Mouse (Mus musculus): ENCODE results near the gene Shpk.

The Shpk gene

DNA sequence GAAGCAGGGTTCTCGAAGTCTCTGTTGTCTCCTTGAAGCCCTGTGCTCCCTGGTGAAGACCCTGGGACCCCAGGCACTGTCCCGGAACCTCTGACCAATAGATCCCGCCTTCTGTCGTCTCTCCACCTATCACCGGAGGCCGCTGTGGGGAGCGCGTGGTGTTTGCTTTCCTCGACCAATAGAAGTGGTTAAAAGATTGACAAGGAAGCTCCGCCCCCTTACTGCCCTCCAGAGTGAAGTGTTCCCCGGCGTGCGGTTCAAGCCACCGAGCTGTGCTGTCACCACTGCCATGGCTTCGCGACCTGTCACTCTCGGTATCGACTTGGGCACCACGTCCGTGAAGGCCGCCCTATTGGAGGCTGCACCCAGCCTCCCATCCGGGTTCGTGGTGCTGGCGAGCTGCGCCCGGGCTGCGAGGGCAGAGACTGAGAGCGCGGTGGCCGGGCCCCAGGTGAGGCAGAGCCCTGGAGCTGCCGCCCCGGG lies at the start of gene Shpk:
TSS of gene Shpk (plus strand) at position 231 of the 483 bp plus-strand sequence.
- peak; percentile 98 to 99 for DNase-seq (ENCODE audit: low spot score in 2 of 2)

DNA sequence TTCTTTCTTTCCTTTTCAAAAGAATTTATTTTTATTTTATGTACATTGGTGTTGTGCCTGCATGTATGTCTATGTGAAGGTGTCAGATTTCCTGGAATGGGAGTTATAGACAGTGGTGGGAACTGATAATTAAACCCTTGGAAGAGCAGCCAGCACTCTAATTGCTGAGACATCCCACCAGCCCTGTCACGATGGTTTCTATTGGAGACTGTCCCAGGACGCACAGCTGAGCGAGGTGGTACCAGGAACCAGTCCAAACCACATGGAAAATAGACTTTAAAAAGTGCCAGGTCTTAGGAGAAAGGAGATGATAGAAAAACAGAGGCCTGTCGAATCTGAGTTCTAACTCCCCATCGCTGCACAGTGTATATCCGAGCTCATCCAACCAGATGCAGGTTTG lies 44.2 kb upstream of the Shpk start:
- DNase-seq (ENCODE audit: low spot score in 2 of 2) = no peak

DNA sequence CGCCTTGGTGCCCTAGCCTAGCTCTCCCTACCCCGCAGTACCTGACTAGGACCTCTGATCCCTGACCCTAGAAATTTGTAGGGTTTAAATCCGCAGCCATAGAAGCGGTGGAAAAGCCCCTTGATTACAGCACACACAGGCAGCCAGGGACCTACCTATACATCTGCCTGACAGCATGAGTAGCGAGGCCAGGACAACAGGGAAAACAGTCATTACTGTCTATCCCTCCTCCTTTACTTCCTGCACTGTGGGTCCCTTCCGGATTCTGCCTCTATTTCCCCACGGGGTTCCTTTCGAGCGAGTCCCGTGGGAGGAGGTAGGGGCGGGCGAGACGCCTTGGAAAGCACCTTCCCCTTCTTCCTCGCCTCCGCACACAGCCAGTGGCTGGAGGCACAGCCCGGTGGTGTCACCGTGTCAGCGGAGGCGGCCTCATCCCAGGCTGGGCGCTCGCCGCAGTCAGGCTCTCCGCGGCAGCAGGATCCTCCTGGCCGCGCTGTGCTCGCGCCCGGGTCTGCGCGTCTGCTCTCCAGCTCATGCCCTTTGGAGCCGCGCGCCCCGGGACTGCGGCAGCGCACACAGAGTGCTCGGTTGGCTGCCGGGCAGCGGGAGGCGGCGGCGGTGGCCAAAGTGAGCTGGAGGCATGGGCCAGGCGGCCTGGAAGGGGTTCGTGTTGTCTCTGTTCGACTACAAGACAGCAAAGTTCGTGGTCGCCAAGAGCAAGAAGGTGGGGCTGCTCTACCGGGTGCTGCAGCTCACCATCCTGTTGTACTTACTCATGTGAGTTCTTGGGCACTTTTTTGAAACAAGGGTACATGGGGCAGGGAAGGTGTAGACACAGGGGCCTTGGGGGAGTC lies 39.1 kb upstream of the Shpk start, which contains the start of gene P2rx5:
TSS of gene P2rx5 (plus strand) at position 465 of the 854 bp plus-strand sequence.
- DNase-seq (ENCODE audit: low spot score in 2 of 2) = peak in 1 of 2 experiments; percentile 13

DNA sequence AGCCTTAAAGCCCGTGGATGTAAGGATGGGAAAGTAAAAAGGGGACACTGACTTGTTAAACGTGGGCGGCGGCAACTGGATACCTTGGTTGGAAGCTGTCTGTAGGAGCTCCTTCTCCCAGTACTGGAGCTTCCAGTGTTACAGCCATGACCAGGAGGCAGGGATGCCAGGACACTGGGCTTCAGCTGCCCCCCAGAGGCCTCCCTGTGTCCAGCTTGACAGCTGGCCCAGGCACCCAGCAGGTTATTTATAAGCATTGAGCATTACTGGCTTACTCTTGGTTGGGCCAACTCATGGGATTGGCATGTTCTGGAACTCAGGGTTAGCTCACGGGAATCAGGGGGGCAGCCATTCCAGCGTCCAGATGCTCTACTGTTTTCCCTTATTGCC lies 38.5 kb upstream of the Shpk start:
- no peak for DNase-seq (ENCODE audit: low spot score in 2 of 2)

DNA sequence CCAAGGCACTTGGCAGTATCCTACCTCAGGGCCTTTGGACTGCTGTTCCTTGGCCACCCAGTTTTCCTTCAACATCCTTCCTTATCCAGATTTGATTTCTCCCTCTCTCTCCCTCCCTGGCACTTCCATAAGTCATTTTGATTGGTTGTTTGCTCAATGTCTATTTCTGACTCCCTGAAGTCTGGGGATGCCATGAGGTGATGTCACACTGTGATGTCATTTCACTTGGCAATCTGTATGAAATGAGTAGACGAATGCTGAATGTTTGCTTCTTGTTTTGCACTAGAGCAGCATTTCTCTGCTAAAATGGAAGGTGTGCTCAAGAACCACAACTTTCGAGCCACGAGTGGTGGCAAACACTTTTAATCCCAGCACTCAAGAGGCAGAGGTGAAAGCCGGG lies 37.6 kb upstream of the Shpk start:
- no peak for DNase-seq (ENCODE audit: low spot score in 2 of 2)

DNA sequence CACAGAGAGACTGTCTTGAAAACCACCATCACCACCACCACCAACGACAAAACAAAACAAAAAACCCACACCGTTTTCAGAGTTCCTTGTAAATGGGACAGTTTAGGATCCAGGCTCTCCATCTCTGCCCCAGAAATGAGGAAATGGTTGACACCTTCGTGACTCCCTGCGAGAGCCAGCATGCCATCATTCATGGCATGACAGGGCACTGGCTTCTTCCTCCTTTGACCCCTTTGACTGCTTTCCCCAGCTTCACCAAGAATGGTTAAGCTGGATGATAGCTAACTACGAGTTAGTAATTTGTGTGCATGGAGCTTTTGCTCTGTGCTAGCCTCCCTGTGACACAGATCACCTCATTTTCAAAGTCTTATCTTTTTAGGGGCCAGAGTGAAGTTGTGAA lies 37.0 kb upstream of the Shpk start:
- DNase-seq (ENCODE audit: low spot score in 2 of 2) = no peak

DNA sequence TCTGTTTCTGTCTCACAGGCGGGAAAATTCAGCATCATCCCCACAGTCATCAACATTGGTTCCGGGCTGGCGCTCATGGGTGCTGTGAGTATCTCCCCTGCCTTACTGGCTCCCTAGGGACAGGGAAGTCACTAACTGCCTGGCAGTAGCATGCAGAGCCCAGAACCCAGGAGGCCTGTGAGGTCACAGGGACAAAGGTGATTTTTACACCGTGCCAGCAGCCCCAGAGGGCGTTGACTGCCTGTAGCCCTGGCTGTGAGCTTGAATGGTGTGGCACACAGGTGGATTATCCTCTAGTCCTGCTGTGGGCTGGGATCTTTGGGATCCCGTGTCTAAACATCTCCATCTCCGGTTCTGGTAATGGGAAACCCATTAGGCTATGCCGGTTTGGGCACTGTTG lies 31.2 kb upstream of the Shpk start:
- DNase-seq (ENCODE audit: low spot score in 2 of 2) = no peak

DNA sequence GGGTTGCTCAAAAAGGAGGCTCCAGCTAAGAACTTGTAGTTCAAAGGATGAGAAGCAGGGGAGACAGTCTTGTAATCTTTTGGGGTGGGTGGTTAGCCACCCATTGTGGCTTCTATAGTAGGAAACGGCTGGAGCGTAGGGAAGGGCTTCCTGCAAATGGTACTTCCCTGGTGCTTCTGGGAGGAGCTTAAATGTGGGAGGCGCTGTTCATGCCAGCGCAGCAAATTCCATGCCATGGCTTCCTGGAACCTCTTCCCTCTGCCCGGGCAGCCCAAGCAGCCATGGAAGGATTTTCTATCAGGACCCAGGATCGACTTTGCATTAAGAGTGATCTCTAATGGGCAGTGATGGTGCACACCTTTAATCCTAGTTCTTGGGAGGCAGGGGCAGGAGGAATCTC lies 30.7 kb upstream of the Shpk start:
- DNase-seq (ENCODE audit: low spot score in 2 of 2) = no peak

DNA sequence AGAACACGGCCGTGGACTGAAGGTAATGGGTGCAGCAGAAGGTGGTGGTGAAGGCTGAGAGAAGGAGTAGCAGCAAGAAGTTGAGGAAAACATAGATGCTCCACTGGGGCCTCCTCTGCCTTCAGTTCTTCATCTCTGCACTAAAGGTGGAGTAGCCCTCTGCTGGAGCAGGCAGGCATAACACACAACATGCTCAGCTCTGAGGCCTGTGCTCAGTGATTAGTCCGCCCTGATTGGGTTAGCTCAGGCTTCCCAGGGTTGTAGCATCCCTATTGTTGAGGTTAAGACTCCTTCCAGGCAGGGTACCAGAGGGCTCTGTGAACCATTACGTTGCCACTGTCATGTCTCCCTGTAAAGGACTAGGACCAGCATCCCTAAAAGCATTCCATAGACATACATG lies 30.0 kb upstream of the Shpk start:
- DNase-seq (ENCODE audit: low spot score in 2 of 2) = peak; percentile 66 to 70

DNA sequence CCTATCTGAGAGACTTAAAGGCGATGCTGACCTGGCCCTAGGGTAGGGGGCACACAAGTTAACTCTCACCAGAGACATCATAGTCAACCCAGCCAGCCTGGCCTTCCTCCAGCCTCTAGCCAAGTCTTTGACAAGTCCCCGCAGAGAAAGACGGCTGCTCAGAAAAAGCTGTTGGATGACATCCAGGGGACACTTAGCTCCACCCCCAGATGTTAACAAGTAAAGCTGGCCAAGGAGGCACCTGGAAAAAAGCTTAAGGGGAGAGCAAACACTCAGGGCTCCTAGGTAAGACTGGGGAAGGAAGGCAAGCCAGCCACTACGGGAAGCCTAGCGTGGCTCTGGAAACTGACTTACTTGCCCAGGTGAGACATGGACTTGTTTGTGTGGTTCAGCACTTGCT lies 27.1 kb upstream of the Shpk start:
- DNase-seq (ENCODE audit: low spot score in 2 of 2) = no peak

DNA sequence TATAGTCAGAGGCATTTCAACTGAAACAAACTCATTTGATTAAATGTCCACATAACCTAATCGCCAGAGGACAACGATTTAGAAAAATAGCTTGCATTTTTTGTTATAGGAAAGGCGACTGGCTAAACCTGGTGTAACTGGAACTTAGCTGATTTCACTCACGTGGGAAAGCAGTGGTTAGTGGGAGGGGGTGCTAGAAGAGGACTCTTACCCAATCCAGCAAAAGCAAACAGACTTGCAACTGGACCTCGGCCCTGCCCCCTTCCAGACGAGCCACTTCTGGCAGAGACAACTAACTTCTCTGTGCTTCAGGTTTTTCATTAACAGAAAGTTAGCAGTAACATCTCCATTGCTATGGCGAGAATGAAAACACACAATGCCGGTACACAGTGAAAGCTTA lies 23.6 kb upstream of the Shpk start:
- DNase-seq (ENCODE audit: low spot score in 2 of 2) = no peak

DNA sequence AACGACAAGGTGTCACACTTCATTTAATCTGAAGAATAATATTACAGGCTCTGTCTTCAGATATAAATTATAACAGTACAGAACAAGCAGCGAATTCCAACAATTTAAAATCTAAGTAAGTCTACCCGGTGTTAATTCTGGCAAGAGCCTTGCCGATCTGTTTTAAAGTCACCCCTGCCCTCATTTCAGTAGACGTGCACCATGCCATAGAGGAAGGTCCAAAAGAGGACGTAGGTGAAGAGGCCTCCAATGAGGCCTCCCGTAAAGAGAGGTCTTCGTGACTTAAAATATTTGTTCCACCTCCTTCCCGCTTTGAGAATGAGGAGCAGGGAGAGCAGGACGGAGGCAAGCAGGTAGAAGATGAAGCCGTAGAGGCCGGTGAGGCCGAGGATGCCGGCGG lies 23.1 kb upstream of the Shpk start:
- no peak for DNase-seq (ENCODE audit: low spot score in 2 of 2)

DNA sequence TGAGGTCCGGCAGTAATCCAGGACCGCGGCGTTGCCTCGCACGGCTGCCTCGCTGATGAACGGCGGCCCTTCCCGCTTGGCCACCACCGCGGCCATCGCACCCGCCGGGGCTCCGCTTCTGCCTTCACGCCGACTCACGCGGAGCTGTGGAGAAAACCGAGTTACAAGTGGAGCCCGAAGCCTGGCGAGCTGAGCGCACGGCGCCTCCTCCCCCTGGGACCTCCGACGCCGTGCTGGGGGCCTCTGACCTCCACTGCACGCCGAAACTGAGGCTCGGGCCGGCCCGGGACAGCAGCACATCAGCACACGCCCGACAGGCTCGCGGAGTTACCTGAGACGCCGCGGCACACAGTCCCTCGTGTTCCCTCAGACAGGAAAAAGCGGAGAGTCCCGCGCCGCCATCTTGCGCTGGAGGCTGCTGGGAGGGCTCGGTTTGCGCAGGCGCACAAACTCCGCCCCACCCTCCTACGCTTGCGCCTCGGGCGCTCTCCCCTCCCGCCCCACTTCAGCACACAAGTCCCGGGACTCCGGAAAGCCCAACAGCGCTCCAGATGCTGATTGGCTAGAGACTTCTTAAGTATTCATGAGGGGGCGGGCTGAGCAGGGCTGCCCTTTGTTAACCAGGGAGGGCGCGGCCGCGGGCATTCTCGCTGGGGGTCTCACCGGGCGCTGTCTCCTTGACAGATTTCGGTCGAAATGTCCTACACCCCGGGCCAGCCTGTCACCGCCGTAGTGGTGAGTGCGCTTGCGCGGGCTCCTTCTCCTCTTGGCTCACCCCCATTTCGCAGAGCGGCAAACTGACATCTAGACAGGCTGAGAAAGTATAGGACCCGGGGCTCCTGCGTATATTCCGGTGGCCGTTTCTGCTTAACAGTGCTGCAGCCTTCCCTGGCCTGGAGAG lies 22.4 kb upstream of the Shpk start, which contains the start of the genes Emc6 and Tax1bp3:
TSS of gene Emc6 (minus strand) at position 430 of the 901 bp plus-strand sequence.
TSS of gene Tax1bp3 (plus strand) at position 476 of the 901 bp plus-strand sequence.
- DNase-seq (ENCODE audit: low spot score in 2 of 2) = peak; percentile 92

DNA sequence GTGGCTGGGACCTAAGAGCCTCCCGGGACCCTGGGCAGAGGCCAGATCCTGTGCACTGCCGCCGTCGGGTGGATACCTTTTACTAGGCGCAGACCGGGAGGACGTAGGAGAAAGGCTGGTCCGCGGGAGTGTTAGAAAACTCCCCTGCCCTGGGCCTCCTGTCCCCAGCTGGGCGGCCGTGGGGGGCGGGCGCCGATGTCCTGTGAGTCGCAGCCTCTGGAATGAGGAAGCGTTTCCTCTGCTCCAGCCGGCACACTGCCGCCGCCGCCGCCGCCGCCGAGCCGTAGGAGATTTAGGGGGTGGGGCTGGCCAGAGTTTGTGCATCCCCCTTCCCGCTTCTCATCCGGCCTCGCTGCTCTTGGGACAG lies 21.8 kb upstream of the Shpk start:
- DNase-seq (ENCODE audit: low spot score in 2 of 2) = peak in 1 of 2 experiments; percentile 19

DNA sequence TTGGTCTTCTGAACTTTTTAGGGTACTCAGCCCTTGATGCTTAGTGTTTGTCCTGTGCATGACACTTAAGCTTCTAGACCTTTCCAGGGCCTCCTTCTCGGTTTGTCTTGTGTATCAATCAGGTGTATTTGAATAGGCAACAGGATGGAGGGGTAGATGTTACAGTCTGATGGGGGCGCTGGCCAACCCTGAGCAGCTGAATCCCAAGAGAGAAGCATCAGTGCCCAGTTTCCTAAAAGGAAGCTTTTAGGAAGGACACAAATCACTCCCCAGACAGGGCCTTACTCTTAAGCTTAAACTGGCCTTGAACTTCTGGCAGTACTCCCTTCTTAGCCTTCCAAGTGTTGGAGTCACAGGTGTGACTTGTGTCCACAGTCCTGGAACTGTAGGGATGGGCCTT lies 21.4 kb upstream of the Shpk start:
- no peak for DNase-seq (ENCODE audit: low spot score in 2 of 2)

DNA sequence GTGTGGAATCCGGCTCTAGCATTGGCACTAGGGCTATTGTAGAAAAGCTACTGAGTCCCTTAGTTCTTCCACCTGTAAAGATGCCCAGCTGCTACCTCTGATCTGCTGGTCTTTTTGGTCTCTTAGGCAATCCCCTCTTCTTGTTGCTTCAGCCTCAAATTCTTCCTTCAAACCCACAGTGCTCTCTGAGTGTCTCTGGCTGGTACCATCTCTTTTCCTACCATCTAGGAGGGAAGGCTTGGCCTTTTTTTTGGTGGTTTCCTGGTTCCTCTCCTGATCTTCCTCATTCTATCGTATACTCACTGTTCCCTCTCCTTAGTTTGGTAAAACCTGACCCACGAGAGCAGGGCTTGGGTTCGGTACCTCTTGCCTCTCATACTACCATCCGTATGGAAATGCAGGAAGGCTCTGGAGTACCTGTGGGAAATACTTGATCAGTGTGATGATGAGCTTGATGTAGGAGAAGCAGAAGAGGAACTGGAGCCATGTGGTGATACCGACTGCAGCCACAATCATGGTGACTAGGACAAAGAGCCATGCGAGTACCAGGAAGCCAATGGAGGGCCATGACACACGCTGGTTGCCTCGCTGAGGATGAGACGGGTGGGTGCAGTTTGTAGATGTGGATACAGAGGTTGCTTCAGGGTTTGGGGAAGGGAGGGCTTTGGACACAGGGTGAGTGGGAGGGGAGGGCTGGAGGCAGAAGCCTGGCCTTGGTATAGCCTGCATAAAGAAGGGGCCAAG lies 13.2 kb upstream of the Shpk start:
- no peak for DNase-seq (ENCODE audit: low spot score in 2 of 2)

DNA sequence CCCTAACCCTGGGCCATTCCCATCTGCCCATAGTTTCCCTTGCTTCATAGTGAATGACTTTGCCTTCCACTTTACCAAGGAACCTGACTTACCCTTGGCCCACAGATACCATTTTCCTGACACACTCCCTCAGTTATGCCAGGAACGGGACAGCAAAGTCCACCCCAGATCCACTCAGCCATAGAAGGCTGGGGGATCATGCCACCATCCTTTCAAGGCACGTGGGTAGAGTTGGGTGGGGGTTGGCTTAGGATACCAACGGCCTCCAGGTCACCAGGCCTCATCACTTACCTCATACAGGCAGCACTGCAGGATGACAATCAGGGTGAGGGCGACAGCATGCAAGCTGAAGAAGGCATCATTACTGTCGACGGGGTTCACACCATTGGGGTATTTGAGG lies 12.0 kb upstream of the Shpk start:
- DNase-seq (ENCODE audit: low spot score in 2 of 2) = no peak

DNA sequence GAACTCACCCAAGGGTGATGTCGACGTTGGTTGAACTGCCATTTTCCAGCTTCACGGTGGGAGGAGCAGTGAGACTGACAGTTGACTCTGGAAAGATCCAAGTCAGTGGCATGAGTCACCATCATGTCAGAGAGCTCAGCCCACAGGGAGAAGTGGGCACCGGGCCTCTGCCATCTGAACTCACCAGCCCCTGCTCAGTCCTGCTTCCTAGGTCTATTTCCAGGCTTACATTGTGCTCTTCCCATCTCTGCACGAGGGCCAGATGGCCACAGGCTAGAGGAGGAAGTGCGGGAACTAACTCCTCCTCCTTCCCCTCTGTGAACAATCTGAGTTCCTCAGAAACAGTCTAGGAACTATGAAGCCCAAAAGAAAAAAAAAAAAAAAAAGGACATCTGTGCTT lies 6.2 kb upstream of the Shpk start:
- no peak for DNase-seq (ENCODE audit: low spot score in 2 of 2)

DNA sequence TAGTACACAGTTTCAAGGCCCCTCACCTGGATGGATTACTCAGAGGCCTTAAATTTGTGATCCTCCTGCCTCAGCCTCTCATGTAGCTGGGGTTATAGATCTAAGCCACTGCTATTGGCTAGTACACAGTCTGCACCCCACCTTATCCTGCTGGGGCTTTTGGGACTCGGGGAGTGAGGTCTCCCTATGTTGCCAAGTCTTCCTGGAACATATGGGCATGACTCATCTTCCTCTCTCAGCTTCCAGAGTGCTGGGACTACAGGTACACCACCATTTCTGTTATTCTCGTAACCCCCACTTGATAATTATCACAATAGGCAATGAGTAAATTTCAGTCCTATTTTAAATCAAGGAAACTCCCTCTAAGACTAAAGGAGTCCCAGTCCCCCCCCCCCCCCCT lies 4.8 kb upstream of the Shpk start:
- no peak for DNase-seq (ENCODE audit: low spot score in 2 of 2)

DNA sequence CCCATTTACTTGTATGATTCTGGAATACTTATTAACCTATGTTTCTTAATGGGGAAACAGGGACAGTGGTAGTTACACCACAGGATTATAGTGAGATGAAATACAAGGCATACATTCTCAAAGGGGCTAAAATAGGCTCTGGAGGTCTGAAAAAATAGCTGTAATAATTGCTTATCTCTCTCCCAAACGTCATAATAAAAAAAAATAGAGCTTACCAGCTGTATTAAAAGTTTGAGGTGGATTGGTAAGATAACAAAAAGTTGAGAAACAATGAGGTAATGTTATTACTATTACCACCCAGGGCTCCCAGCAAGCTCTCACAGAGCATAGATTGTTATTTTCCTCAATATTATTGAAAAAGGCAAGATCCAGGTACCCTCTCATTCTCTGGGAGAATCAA lies 1.1 kb upstream of the Shpk start:
- DNase-seq (ENCODE audit: low spot score in 2 of 2) = no peak

DNA sequence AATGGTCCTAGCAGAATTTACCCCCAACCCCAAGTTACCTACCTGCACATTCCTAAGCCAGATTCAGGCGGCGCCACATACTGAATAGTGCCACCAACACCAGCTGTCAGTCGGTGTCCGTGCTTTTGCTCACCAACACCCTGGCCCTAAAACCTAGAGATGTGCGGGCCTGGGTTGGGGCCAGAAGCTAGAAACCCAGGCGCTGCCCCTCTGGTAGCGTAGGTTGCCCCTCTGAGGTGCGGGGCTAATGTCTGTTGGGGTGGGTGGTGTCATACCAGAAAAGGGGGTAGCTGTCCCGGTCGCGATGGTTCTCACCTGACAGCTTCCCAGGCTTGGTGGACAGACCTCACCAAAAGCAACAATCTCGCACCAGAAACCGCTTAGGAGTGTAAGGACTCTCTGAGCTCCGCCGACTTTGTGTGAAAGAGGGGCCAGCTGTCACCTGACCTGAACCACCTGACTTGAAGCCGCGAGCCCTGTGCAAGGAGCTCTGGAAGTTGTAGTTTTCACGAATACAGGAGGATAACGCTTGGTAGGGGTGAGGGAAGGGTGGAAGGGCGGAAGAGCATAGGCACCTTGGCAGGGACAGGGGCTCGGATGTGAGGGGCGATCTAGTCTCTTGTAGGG lies 544 bp upstream of the Shpk start, which contains the start of gene Ctns:
TSS of gene Ctns (minus strand) at position 440 of the 627 bp plus-strand sequence.
- peak; percentile 85 to 92 for DNase-seq (ENCODE audit: low spot score in 2 of 2)

Measured in right cerebral cortex, adult 2 months (tissue).